Mouse (Mus musculus): ENCODE results near the gene Cox20. TPM values are rescaled to one million over a fixed set of nuclear protein-coding genes. Genes with fewer than 3 reads are reported as not detected.

The Cox20 gene
- polyA plus RNA-seq, 1 experiment from 2014 or later = 149 TPM

DNA sequence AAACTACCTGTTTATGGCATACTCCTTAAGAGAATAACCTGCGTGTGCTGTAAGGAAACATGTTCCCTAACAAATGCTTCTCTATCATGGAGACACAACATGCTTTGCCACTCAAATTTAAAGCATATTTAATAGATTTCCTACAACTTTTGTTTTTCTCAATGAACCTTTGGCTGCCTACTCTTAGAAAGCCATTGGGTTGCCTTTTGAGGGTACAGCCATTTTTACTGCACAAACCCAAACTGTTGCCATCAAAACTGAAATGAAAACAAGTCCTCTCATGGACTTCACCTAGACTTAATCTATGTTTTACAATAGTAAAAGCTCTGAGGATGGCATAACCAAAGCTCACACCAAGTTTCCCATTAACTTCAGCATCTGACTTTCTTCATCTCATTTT is 5.6 kb downstream of the Cox20 start:
- WGBS = 88% methylated on average over 1 of the region's 1 CpGs

GRCm38 (mm10) chr1:178326357-178326756 is 7.4 kb downstream of the Cox20 start:
- Histone ChIP-seq H3K4me3 (ENCODE audit: low read depth, low read length) (no peak overlapping the region), H3K4me1 (ENCODE audit: control insufficient read depth, insufficient read depth, low read length) (peaks cover under 1% of the 10 kb centered on the region; the same call in 1 of the 2 replicates), H3K4me2 (replicated peaks; ENCODE audit: low read depth, low read length) (no peak overlapping the region), H3K36me3 (ENCODE audit: control insufficient read depth, insufficient read depth, low read length) (peaks cover 89% of the 10 kb centered on the region), H3K9me3 (ENCODE audit: control insufficient read depth, low read depth, low read length) (no peaks in the 10 kb centered on the region), H3K27me3 (ENCODE audit: control insufficient read depth, insufficient read depth, low read length) (no peaks in the 10 kb centered on the region), H3K9ac (replicated peaks; ENCODE audit: low read depth, low read length) (no peak overlapping the region), H3K27ac (ENCODE audit: low read length) (no peak overlapping the region)
- ATAC-seq (ENCODE audit: insufficient number of reproducible peaks, insufficient read depth, low FRiP score, low read depth) = no peak
- WGBS = 90% methylated on average over 1 of the region's 1 CpGs

More for the DNA sequence above, 5.6 kb downstream of the Cox20 start:
- no peaks in the 10 kb centered on the region for H3K9me3 ChIP-seq (ENCODE audit: control insufficient read depth, low read depth, low read length)
- no peak overlapping the region for H3K4me3 ChIP-seq (ENCODE audit: low read depth, low read length)
- no peaks in the 10 kb centered on the region for H3K27me3 ChIP-seq (ENCODE audit: control insufficient read depth, insufficient read depth, low read length)
- H3K9ac ChIP-seq (replicated peaks; ENCODE audit: low read depth, low read length) = no peak overlapping the region
- no peak overlapping the region for H3K4me2 ChIP-seq (replicated peaks; ENCODE audit: low read depth, low read length)
- no peak overlapping the region for H3K27ac ChIP-seq (ENCODE audit: low read length)
- peaks cover 83% of the 10 kb centered on the region for H3K36me3 ChIP-seq (ENCODE audit: control insufficient read depth, insufficient read depth, low read length)
- ATAC-seq (ENCODE audit: insufficient number of reproducible peaks, insufficient read depth, low FRiP score, low read depth) = no peak
- peaks cover 10% of the 10 kb centered on the region; the same call in 1 of the 2 replicates for H3K4me1 ChIP-seq (ENCODE audit: control insufficient read depth, insufficient read depth, low read length)

DNA sequence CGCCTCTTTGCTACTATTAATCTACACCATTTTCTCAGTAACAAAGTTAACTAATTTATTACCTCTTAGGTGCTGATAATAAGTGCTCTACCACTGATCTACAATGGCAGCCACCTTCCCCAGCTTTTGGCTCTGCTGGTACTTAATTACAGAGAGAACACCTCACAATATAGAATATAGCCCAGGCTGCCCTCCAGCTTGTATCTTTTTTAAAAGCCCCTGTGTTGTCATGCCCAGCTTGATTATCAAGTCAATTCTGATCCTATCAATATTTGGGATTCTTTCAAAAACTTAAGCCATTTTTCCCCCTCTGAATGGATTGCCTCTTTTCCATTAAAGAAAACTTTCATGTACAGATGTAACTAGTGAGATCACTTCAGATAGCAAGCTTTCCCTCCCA is 8.0 kb downstream of the Cox20 start:
- H3K27ac ChIP-seq (ENCODE audit: low read length) = no peak overlapping the region
- H3K9me3 ChIP-seq (ENCODE audit: control insufficient read depth, low read depth, low read length) = no peaks in the 10 kb centered on the region
- peaks cover 89% of the 10 kb centered on the region for H3K36me3 ChIP-seq (ENCODE audit: control insufficient read depth, insufficient read depth, low read length)
- no peak overlapping the region for H3K9ac ChIP-seq (replicated peaks; ENCODE audit: low read depth, low read length)
- H3K4me3 ChIP-seq (ENCODE audit: low read depth, low read length) = no peak overlapping the region
- no peaks in the 10 kb centered on the region; the same call in 1 of the 2 replicates for H3K4me1 ChIP-seq (ENCODE audit: control insufficient read depth, insufficient read depth, low read length)
- H3K27me3 ChIP-seq (ENCODE audit: control insufficient read depth, insufficient read depth, low read length) = no peaks in the 10 kb centered on the region
- no peak for ATAC-seq (ENCODE audit: insufficient number of reproducible peaks, insufficient read depth, low FRiP score, low read depth)
- WGBS = 83% methylated on average over 1 of the region's 1 CpGs
- H3K4me2 ChIP-seq (replicated peaks; ENCODE audit: low read depth, low read length) = no peak overlapping the region

- Histone ChIP-seq H3K27ac (ENCODE audit: low read length) (no peak overlapping the region), H3K4me2 (replicated peaks; ENCODE audit: low read depth, low read length) (no peak overlapping the region), H3K4me3 (ENCODE audit: low read depth, low read length) (no peak overlapping the region), H3K9ac (replicated peaks; ENCODE audit: low read depth, low read length) (no peak overlapping the region), H3K36me3 (ENCODE audit: control insufficient read depth, insufficient read depth, low read length) (peaks cover 89% of the 10 kb centered on the region), H3K9me3 (ENCODE audit: control insufficient read depth, low read depth, low read length) (no peaks in the 10 kb centered on the region), H3K4me1 (ENCODE audit: control insufficient read depth, insufficient read depth, low read length) (peaks cover under 1% of the 10 kb centered on the region; the same call in 1 of the 2 replicates), H3K27me3 (ENCODE audit: control insufficient read depth, insufficient read depth, low read length) (no peaks in the 10 kb centered on the region)
- no peak for ATAC-seq (ENCODE audit: insufficient number of reproducible peaks, insufficient read depth, low FRiP score, low read depth)
- 75% methylated on average over 5 of the region's 5 CpGs for WGBS
Observed at GRCm38 (mm10) chr1:178329017-178329416, 10.1 kb downstream of the Cox20 start.

- no peak overlapping the region for H3K27ac ChIP-seq (ENCODE audit: low read length)
- H3K27me3 ChIP-seq (ENCODE audit: control insufficient read depth, insufficient read depth, low read length) = no peaks in the 10 kb centered on the region
- no peak overlapping the region for H3K4me2 ChIP-seq (replicated peaks; ENCODE audit: low read depth, low read length)
- H3K9me3 ChIP-seq (ENCODE audit: control insufficient read depth, low read depth, low read length) = no peaks in the 10 kb centered on the region
- WGBS = 63% methylated on average over 6 of the region's 6 CpGs
- H3K36me3 ChIP-seq (ENCODE audit: control insufficient read depth, insufficient read depth, low read length) = peaks cover 88% of the 10 kb centered on the region
- ATAC-seq (ENCODE audit: insufficient number of reproducible peaks, insufficient read depth, low FRiP score, low read depth) = no peak
- peaks cover 6% of the 10 kb centered on the region; the same call in 1 of the 2 replicates for H3K4me1 ChIP-seq (ENCODE audit: control insufficient read depth, insufficient read depth, low read length)
- H3K9ac ChIP-seq (replicated peaks; ENCODE audit: low read depth, low read length) = no peak overlapping the region
- H3K4me3 ChIP-seq (ENCODE audit: low read depth, low read length) = no peak overlapping the region
Observed at GRCm38 (mm10) chr1:178329946-178330345, 11.0 kb downstream of the Cox20 start.

GRCm38 (mm10) chr1:178335860-178336261 is 16.9 kb downstream of the Cox20 start:
- peak overlapping the region; percentile 100 for H3K9ac ChIP-seq (replicated peaks; ENCODE audit: low read depth, low read length)
- peak overlapping the region; percentile 100 for H3K27ac ChIP-seq (ENCODE audit: low read length)
- WGBS = under 1% methylated on average over 16 of the region's 16 CpGs
- no peaks in the 10 kb centered on the region for H3K27me3 ChIP-seq (ENCODE audit: control insufficient read depth, insufficient read depth, low read length)
- peaks cover 6% of the 10 kb centered on the region; the same call in 1 of the 2 replicates for H3K4me1 ChIP-seq (ENCODE audit: control insufficient read depth, insufficient read depth, low read length)
- no peak for ATAC-seq (ENCODE audit: insufficient number of reproducible peaks, insufficient read depth, low FRiP score, low read depth)
- H3K4me3 ChIP-seq (ENCODE audit: low read depth, low read length) = peak overlapping the region; percentile 99
- peak overlapping the region; percentile 61 for H3K4me2 ChIP-seq (replicated peaks; ENCODE audit: low read depth, low read length)
- peaks cover 40% of the 10 kb centered on the region for H3K36me3 ChIP-seq (ENCODE audit: control insufficient read depth, insufficient read depth, low read length)
- H3K9me3 ChIP-seq (ENCODE audit: control insufficient read depth, low read depth, low read length) = no peaks in the 10 kb centered on the region

DNA sequence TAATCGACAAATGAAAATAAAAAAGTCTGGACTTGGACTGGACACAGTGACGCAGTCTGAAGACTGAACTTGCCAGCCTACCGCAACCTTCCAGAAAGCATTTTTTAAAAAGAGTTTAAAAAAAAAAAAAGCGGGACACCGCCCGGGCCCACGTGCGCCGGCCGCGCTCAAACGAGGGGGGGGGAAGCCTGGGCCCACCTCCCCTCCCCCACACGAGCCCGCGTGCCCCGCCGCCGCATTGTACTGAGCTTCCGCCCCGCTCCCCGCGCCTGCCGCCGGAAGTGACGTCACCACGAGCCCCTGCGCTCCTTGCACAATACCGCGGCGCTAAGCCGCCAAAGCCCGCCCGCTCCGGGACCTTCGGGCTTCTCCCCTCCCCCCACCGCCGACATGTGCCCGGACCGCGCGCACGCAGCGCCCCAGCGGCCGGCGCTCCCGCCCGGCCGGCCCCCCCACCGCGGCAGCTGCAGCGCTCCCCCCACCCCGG is 17.4 kb downstream of the Cox20 start:
- under 1% methylated on average over 30 of the region's 53 CpGs for WGBS
- peak overlapping the region; percentile 61 for H3K4me2 ChIP-seq (replicated peaks; ENCODE audit: low read depth, low read length)
- peak overlapping the region; percentile 100 for H3K27ac ChIP-seq (ENCODE audit: low read length)
- no peaks in the 10 kb centered on the region for H3K27me3 ChIP-seq (ENCODE audit: control insufficient read depth, insufficient read depth, low read length)
- no peaks in the 10 kb centered on the region for H3K9me3 ChIP-seq (ENCODE audit: control insufficient read depth, low read depth, low read length)
- H3K9ac ChIP-seq (replicated peaks; ENCODE audit: low read depth, low read length) = peak overlapping the region; percentile 100
- peak; percentile 91 for ATAC-seq (ENCODE audit: insufficient number of reproducible peaks, insufficient read depth, low FRiP score, low read depth)
- H3K36me3 ChIP-seq (ENCODE audit: control insufficient read depth, insufficient read depth, low read length) = peaks cover 35% of the 10 kb centered on the region
- H3K4me3 ChIP-seq (ENCODE audit: low read depth, low read length) = peak overlapping the region; percentile 99
- H3K4me1 ChIP-seq (ENCODE audit: control insufficient read depth, insufficient read depth, low read length) = peaks cover 6% of the 10 kb centered on the region; the same call in 1 of the 2 replicates

- no peaks in the 10 kb centered on the region for H3K9me3 ChIP-seq (ENCODE audit: control insufficient read depth, low read depth, low read length)
- peak overlapping the region; percentile 100 for H3K9ac ChIP-seq (replicated peaks; ENCODE audit: low read depth, low read length)
- peaks cover 6% of the 10 kb centered on the region; the same call in 1 of the 2 replicates for H3K4me1 ChIP-seq (ENCODE audit: control insufficient read depth, insufficient read depth, low read length)
- WGBS = under 1% methylated on average over 73 of the region's 89 CpGs
- H3K4me3 ChIP-seq (ENCODE audit: low read depth, low read length) = peak overlapping the region; percentile 99
- peak; percentile 30 for ATAC-seq (ENCODE audit: insufficient number of reproducible peaks, insufficient read depth, low FRiP score, low read depth)
- H3K27ac ChIP-seq (ENCODE audit: low read length) = peak overlapping the region; percentile 100
- no peaks in the 10 kb centered on the region for H3K27me3 ChIP-seq (ENCODE audit: control insufficient read depth, insufficient read depth, low read length)
- no peak overlapping the region for H3K4me2 ChIP-seq (replicated peaks; ENCODE audit: low read depth, low read length)
- peaks cover 29% of the 10 kb centered on the region for H3K36me3 ChIP-seq (ENCODE audit: control insufficient read depth, insufficient read depth, low read length)
Observed at GRCm38 (mm10) chr1:178336777-178337481, 18.0 kb downstream of the Cox20 start.
